Mouse (Mus musculus) ES-E14 (cell line): ENCODE data around the gene Iqsec2. TPM values are rescaled to one million over a fixed set of nuclear protein-coding genes. Genes with fewer than 3 reads are reported as not detected.

Source experiments
- DNase-seq: peaks from one replicate; pipeline ENCODE4 v3.0.0-alpha.2; 2013; ENCODE audit warnings: low read depth, low spot score
- H3K27ac ChIP-seq: 2 replicates; pipeline ENCODE4 v1.5.1; 2012; ENCODE audit warnings: low read depth, mild to moderate bottlenecking, low read length, moderate library complexity, mixed read lengths; ENCODE audit not compliant: poor library complexity, insufficient read depth, severe bottlenecking
- H3K36me3 ChIP-seq: 2 replicates; pipeline ENCODE4 v1.6.1; 2012; ENCODE audit warnings: mild to moderate bottlenecking, low read length, moderate library complexity, mixed read lengths; ENCODE audit not compliant: control insufficient read depth, poor library complexity, insufficient read depth, severe bottlenecking
- H3K4me1 ChIP-seq, 2 experiments: fragments of 150-350 bp in 1 of 2; sonication (generic) in 1 of 2; 2 replicates each; pipeline ENCODE4 v1.6.1; 2012; ENCODE audit warnings: low read length in 2 of 2, mild to moderate bottlenecking in 1 of 2, mixed read lengths in 1 of 2; ENCODE audit not compliant: control insufficient read depth in 2 of 2, insufficient read depth in 2 of 2, poor library complexity in 1 of 2
- H3K4me3 ChIP-seq, 2 experiments: fragments of 150-350 bp in 1 of 2; sonication (generic) in 1 of 2; 2 replicates each; pipeline ENCODE4 v1.5.1; 2012; ENCODE audit warnings: low read length in 2 of 2, low read depth in 1 of 2, mild to moderate bottlenecking in 1 of 2, mixed read lengths in 1 of 2; ENCODE audit not compliant: insufficient read depth in 1 of 2, poor library complexity in 1 of 2, severe bottlenecking in 1 of 2
- H3K9ac ChIP-seq: 2 replicates; pipeline ENCODE4 v1.6.1; 2012; ENCODE audit warnings: low read depth, mild to moderate bottlenecking, low read length, mixed read lengths; ENCODE audit not compliant: poor library complexity, insufficient read depth, severe bottlenecking
- H3K9me3 ChIP-seq: fragments of 150-350 bp; sonication (generic); 2 replicates; pipeline ENCODE4 v1.6.1; 2012; ENCODE audit warnings: low read depth, mild to moderate bottlenecking, low read length; ENCODE audit not compliant: control insufficient read depth, insufficient read depth
- CHD2 ChIP-seq: IDR thresholded peaks from 2 replicates; pipeline ENCODE4 v1.6.1; 2014; ENCODE audit warnings: mild to moderate bottlenecking, low read depth, low read length, inconsistent platforms
- HCFC1 ChIP-seq: IDR thresholded peaks from 2 replicates; pipeline ENCODE4 v1.6.1; 2012; ENCODE audit warnings: low read length, inconsistent platforms, borderline replicate concordance; ENCODE audit not compliant: insufficient read depth
- MAFK ChIP-seq: IDR thresholded peaks from 2 replicates; pipeline ENCODE4 v1.6.1; 2014; ENCODE audit warnings: mild to moderate bottlenecking, low read depth, low read length, inconsistent platforms; ENCODE audit not compliant: insufficient read depth
- ZC3H11A ChIP-seq: IDR thresholded peaks from 2 replicates; pipeline ENCODE4 v1.6.1; 2012; ENCODE audit warnings: low read depth, mild to moderate bottlenecking, inconsistent platforms, low read length, borderline replicate concordance
- ZNF384 ChIP-seq: IDR thresholded peaks from 2 replicates; pipeline ENCODE4 v1.6.1; 2012; ENCODE audit warnings: low read depth, low read length, inconsistent platforms
- in situ Hi-C, 2 experiments: fragments of 600-800 bp; cut with MboI; formaldehyde crosslinking; loops; one replicate each; pipeline ENCODE4 v1.15.1; 2025; ENCODE audit warnings: low sequenced_read_pairs in 2 of 2, inconsistent platforms in 1 of 2; ENCODE audit not compliant: unreplicated experiment in 2 of 2
- total RNA-seq: library from RNA; depleted of rRNA; stranded (reverse); fragments of 300-350 nt; gene quantifications from 2 replicates; pipeline ENCODE4 v1.2.3, GENCODE M21; 2012

Gene Iqsec2
- total RNA-seq, 1 experiment, result 1.2 TPM

- H3K9me3 ChIP-seq, result no peaks in the 10 kb centered on the region
- TF ChIP-seq HCFC1, result no peak
- no peak for TF ChIP-seq ZNF384
- no peak for DNase-seq
- H3K9ac ChIP-seq, result no peak overlapping the region; the same call in 1 of the 2 replicates
- H3K4me3 ChIP-seq, result no peak overlapping the region
- H3K4me1 ChIP-seq, result no peaks in the 10 kb centered on the region
- no peaks in the 10 kb centered on the region for H3K36me3 ChIP-seq
- no peak overlapping the region for H3K27ac ChIP-seq
- in situ Hi-C loops, result no loop called here
These were observed 35.9 kb downstream of the Iqsec2 start for GRCm38 (mm10) chrX:152179670-152180656.

DNA sequence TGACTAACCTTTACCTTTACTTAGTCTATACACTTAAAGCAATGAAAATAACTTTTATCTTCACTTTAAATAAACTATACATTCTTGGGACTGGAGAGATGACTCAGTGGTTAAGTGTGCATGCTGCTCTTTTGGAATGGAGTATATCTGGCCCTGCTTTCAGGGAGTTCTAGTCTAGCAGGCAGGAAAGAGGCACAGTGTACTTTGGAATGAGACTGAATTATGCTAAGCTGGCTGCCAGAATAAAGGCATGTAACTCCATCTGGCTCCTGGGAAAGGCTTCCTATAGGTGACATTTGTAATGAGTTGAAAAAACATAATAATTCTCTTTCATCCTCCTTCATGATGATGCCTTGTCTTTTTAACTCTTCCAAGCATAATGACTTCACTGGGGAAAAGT is 43.1 kb downstream of the Iqsec2 start:
- no peaks in the 10 kb centered on the region for H3K9me3 ChIP-seq
- no peak overlapping the region for H3K4me3 ChIP-seq
- H3K4me1 ChIP-seq, result no peaks in the 10 kb centered on the region
- no peak for TF ChIP-seq CHD2
- no peak for TF ChIP-seq HCFC1
- no peak for TF ChIP-seq ZNF384
- no peak for TF ChIP-seq MAFK
- TF ChIP-seq ZC3H11A, result no peak
- H3K9ac ChIP-seq, result no peak overlapping the region
- no peak overlapping the region for H3K27ac ChIP-seq
- DNase-seq, result no peak
- H3K36me3 ChIP-seq, result no peaks in the 10 kb centered on the region
- in situ Hi-C loops, result no loop called here

DNA sequence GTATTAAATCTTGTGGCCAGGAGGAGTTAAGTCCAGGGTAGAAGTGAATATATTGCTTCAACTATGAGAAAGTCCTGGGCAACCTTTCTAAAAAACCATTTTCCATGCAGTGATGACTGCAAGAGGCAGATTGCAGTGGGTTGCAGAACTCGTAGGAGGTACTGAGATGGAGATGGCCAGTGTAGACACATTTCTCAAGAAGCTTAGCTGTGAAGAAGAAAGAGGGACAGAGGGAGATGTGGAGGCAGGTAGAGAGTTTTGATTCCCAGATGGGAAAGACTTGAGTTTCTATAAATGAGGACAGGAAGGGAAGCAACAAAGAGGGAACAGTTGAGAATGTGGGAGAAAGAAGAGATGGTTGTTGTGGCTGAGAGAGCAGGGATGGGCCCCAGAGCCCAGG is 47.2 kb downstream of the Iqsec2 start:
- Histone ChIP-seq H3K9ac (no peak overlapping the region), H3K36me3 (no peaks in the 10 kb centered on the region), H3K9me3 (no peaks in the 10 kb centered on the region), H3K4me1 (no peaks in the 10 kb centered on the region), H3K4me3 (no peak overlapping the region), H3K27ac (no peak overlapping the region)
- no peak for DNase-seq
- TF ChIP-seq ZNF384 (no peak), ZC3H11A (no peak), HCFC1 (no peak), CHD2 (no peak), MAFK (no peak)
- in situ Hi-C loops, result no loop called here

DNA sequence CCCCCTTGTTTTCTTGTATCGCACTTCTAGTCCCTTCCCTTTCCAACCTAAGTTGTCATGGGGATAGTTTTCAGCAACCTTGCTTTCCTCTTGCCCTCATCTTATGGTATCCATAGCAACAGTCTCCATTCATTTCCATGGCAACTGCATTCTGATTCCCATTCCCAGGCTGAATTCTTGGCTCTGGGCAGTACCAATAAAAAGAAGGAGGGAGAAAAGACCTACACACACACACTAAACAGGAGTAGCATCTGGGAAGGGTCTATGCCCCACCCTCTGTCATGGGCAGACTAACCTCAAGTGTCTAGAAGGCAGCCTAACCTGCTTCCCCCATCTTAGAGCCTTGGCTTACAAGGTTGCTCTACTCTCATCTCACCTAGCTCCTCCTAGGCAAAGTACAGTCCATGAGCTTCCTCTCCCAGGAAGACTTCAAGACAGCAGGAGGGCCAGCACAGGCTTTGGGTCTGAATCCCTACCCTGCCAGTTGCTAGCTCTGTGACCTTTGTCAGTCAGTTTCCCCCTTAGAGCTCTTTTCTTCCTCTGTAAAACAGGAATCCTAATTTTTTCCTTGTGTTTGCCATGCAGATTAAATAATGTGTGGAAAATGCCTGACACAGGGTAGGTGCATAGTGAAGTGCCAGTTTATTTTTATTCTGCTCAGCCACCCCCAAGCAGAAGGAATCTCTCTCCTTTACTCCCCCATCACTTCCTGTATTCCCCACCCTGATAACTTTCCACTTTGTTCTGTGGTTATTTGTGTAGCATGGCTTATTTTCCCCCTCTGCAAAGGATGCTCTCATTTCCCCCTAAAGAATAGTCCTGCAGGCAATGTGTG is 54.0 kb downstream of the Iqsec2 start:
- TF ChIP-seq ZNF384, result no peak
- TF ChIP-seq HCFC1, result no peak
- TF ChIP-seq MAFK, result no peak
- TF ChIP-seq CHD2, result no peak
- TF ChIP-seq ZC3H11A, result no peak
- DNase-seq, result no peak
- H3K9ac ChIP-seq, result no peak overlapping the region
- H3K9me3 ChIP-seq, result no peaks in the 10 kb centered on the region
- H3K4me3 ChIP-seq, result no peak overlapping the region
- H3K4me1 ChIP-seq, result peaks cover 0 to 6% of the 10 kb centered on the region in 2 experiments; a peak in 1 of 4 replicates
- H3K27ac ChIP-seq, result no peak overlapping the region
- in situ Hi-C loops, result no loop called here
- H3K36me3 ChIP-seq, result no peaks in the 10 kb centered on the region
